Mouse (Mus musculus) intestine, embryonic 15.5 days (tissue): ENCODE results near the gene Gas2l1. TPM values are rescaled to one million over a fixed set of nuclear protein-coding genes. Genes with fewer than 3 reads are reported as not detected.

ENCODE experiments used
- ATAC-seq: fragments of 200-750 bp; cut with Nextera tagmentation; 2 replicates; pipeline ENCODE4 v1.8.0; 2017; ENCODE audit warnings: moderate TSS enrichment, moderate library complexity
- H3K27ac ChIP-seq: fragments of 300-500 bp; sonication (generic); 2 replicates; pipeline ENCODE4 v1.5.1; 2015; ENCODE audit warnings: mild to moderate bottlenecking, inconsistent platforms
- H3K27me3 ChIP-seq: fragments of 300-500 bp; sonication (generic); replicated peaks from 2 replicates; pipeline ENCODE4 v1.6.1; 2015; ENCODE audit warnings: inconsistent platforms
- H3K36me3 ChIP-seq: fragments of 300-500 bp; sonication (generic); 2 replicates; pipeline ENCODE4 v1.6.1; 2015; ENCODE audit warnings: inconsistent platforms
- H3K4me1 ChIP-seq: fragments of 300-500 bp; sonication (generic); replicated peaks from 2 replicates; pipeline ENCODE4 v1.6.1; 2015; ENCODE audit warnings: inconsistent platforms
- H3K4me2 ChIP-seq: fragments of 300-500 bp; sonication (generic); replicated peaks from 2 replicates; pipeline ENCODE4 v1.6.1; 2015; ENCODE audit warnings: mild to moderate bottlenecking, inconsistent platforms
- H3K4me3 ChIP-seq: fragments of 300-500 bp; sonication (generic); replicated peaks from 2 replicates; pipeline ENCODE4 v1.5.1; 2015; ENCODE audit warnings: inconsistent platforms
- H3K9ac ChIP-seq: fragments of 300-500 bp; sonication (generic); 2 replicates; pipeline ENCODE4 v1.6.1; 2015; ENCODE audit warnings: inconsistent platforms
- H3K9me3 ChIP-seq: fragments of 300-500 bp; sonication (generic); 2 replicates; pipeline ENCODE4 v1.6.1; 2016; ENCODE audit warnings: inconsistent platforms
- WGBS: fragments of 180-500 bp; shearing (Covaris S2); methylation state at CpG from one replicate; pipeline ENCODE4 v1.1.7; 2015; 5-methylcytosine and 5-hydroxymethylcytosine counted together
- polyA plus RNA-seq: library from polyadenylated mRNA; unstranded; fragments of >200 nt; fragmentation: Nextera tagmentation; extraction: Ambion mirVana; gene quantifications from 2 replicates; pipeline ENCODE4 v1.2.1, GENCODE M21; 2015

Gene Gas2l1
- polyA plus RNA-seq, 1 experiment from 2014 or later, result 28.2 TPM

DNA sequence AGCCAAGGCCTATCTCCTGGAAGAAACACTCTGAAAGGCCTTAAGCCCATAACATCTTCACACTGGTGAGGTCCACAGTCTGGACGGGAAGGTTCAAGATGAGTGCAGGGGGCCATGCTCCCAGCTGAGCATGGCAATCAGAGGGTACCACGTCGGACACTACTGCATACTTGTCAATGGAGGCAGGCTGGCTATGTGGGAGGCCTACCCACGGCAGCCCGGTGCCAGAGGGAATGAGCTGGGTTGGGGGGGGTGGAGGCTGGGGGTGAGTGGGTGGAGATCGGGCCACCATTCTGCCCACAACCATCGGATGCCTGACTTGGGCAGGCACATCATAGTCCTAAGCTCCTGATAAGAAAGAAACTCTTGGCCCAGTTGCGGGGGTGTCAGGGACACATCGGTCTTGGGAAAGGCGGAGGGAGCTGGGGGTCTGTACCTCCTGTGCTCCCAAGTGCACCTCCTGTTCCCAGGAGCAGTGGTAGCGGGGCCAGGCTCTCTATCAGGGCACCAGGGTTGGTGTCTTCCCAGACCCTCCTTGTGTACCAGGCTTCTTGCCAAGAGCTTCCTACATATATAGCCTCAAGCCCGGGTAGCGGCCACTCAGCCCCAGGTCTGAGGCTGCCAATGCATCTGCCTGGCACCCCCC lies 2.1 kb downstream of the Gas2l1 start:
- Histone ChIP-seq H3K9ac (no peak overlapping the region), H3K27ac (no peak overlapping the region), H3K27me3 (peaks cover 41% of the 10 kb centered on the region), H3K9me3 (no peaks in the 10 kb centered on the region), H3K4me2 (peak overlapping the region; percentile 95; the same call in 1 of the 2 replicates), H3K4me1 (peaks cover 46% of the 10 kb centered on the region), H3K36me3 (peaks cover 2% of the 10 kb centered on the region; the same call in 1 of the 2 replicates), H3K4me3 (no peak overlapping the region)
- ATAC-seq, result no peak
- 74% methylated on average over 13 of the region's 13 CpGs for WGBS

DNA sequence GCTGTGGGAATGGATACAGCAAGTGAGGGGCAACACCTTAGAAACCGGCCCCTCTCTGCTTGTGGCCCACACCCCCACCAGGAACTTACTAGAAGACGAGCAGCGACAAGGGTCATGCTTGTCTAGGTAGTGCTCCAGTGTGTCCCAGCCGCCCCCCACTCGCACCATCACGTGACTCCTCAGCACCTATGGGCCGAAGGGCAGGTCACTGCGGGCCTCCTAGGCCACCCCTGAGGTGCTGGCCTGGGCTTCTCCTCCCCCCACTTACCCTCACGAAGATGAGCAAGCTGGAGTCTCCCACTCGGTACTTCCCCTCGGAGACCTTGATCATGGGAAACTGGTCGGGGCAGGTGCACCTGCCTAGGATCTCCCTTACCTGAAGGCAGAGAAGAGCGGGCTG lies 2.8 kb downstream of the Gas2l1 start:
- Histone ChIP-seq H3K27ac (0 out of 2 replicates have a peak overlapping the region, but pooled peaks have one; percentile 22), H3K4me2 (peak overlapping the region; percentile 88), H3K4me1 (peaks cover 51% of the 10 kb centered on the region), H3K4me3 (peak overlapping the region; percentile 38), H3K27me3 (peaks cover 48% of the 10 kb centered on the region), H3K36me3 (no peaks in the 10 kb centered on the region), H3K9ac (peak overlapping the region; percentile 24; the same call in 1 of the 2 replicates), H3K9me3 (no peaks in the 10 kb centered on the region)
- no peak; the same call in 1 of the 2 replicates for ATAC-seq
- 30% methylated on average over 13 of the region's 13 CpGs for WGBS

DNA sequence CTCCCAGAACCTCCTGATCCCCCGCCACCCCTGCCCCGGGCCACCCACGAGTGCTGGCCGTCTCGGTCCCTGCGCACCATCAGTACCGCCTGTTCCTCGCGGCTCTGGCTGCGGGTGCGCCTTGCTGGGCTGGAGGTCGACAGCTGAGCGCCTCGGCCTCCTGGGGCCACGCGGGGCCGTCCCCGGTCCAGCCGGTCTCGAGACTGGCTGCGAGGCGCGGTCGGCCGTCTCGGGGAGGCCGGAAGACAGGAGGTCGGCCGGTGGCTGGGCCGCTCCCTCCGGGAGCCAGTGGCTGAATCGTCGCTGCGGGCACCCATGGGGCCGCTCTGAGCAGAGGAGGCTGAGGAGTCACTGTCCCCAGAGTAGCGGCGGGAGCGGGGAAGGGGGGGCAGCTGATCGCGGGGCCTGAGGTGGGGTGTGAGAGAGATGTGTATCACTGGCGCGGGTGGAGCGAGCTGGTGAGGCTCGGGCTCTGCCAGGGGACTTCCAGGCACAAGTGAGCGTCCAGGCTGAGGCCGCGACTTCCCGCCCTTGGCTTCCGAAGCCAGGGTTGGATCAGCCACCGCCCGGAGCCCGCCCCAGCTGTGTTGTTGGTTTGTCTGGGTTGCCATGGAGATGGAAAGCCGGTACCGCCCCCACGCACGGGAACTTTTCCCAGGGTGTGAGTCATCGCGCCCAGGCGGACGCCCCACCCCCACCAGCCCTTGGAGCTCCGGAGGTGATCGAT lies 3.6 kb downstream of the Gas2l1 start:
- H3K27me3 ChIP-seq, result peaks cover 55% of the 10 kb centered on the region
- H3K27ac ChIP-seq, result 0 out of 2 replicates have a peak overlapping the region, but pooled peaks have one; percentile 14
- H3K9me3 ChIP-seq, result no peaks in the 10 kb centered on the region
- 5% methylated on average over 62 of the region's 62 CpGs for WGBS
- H3K9ac ChIP-seq, result peak overlapping the region; percentile 42
- ATAC-seq, result peak; percentile 75
- H3K4me1 ChIP-seq, result peaks cover 51% of the 10 kb centered on the region
- peak overlapping the region; percentile 38 for H3K4me3 ChIP-seq
- peak overlapping the region; percentile 88 for H3K4me2 ChIP-seq
- no peaks in the 10 kb centered on the region for H3K36me3 ChIP-seq

- no peak overlapping the region; the same call in 1 of the 2 replicates for H3K9ac ChIP-seq
- WGBS, result 69% methylated on average over 28 of the region's 28 CpGs
- H3K36me3 ChIP-seq, result no peaks in the 10 kb centered on the region
- peak overlapping the region; percentile 88 for H3K4me2 ChIP-seq
- H3K27ac ChIP-seq, result no peak overlapping the region
- H3K9me3 ChIP-seq, result no peaks in the 10 kb centered on the region
- no peak for ATAC-seq
- peaks cover 57% of the 10 kb centered on the region for H3K4me1 ChIP-seq
- peaks cover 62% of the 10 kb centered on the region for H3K27me3 ChIP-seq
- peak overlapping the region; percentile 38 for H3K4me3 ChIP-seq
These were observed 4.2 kb downstream of the Gas2l1 start for GRCm38 (mm10) chr11:5060756-5061412.

DNA sequence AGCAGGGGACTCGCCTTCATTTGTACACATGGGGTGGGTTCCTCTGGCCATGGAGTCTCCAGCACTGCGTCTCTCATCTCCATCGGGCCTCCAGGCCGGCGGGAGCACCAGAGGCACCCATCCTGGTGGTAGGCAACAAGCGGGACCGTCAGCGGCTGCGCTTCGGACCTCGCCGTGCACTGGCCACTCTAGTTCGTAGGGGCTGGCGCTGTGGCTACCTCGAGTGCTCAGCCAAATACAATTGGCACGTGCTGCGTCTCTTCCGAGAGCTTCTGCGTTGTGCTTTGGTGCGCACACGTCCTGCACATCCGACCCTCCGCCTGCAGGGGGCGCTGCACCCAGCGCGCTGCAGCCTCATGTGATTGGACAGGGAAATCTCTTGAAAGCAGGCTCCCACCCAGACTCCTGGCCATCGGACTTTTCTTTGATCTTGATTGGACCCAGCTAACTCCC lies 5.4 kb downstream of the Gas2l1 start:
- no peaks in the 10 kb centered on the region for H3K9me3 ChIP-seq
- no peak overlapping the region for H3K9ac ChIP-seq
- ATAC-seq, result no peak
- H3K4me3 ChIP-seq, result no peak overlapping the region
- H3K36me3 ChIP-seq, result no peaks in the 10 kb centered on the region
- H3K4me2 ChIP-seq, result no peak overlapping the region
- WGBS, result 22% methylated on average over 27 of the region's 27 CpGs
- no peak overlapping the region for H3K27ac ChIP-seq
- peaks cover 66% of the 10 kb centered on the region for H3K27me3 ChIP-seq
- peaks cover 57% of the 10 kb centered on the region for H3K4me1 ChIP-seq

- Histone ChIP-seq H3K4me2 (no peak overlapping the region), H3K27me3 (peaks cover 66% of the 10 kb centered on the region), H3K4me1 (peaks cover 52% of the 10 kb centered on the region)
These were observed 5.9 kb downstream of the Gas2l1 start for GRCm38 (mm10) chr11:5059230-5059629.

GRCm38 (mm10) chr11:5058783-5059182 lies 6.3 kb downstream of the Gas2l1 start:
- ATAC-seq, result no peak
- Histone ChIP-seq H3K27me3 (peaks cover 66% of the 10 kb centered on the region), H3K4me3 (no peak overlapping the region), H3K9me3 (no peaks in the 10 kb centered on the region), H3K27ac (no peak overlapping the region), H3K9ac (no peak overlapping the region), H3K4me1 (peaks cover 47% of the 10 kb centered on the region), H3K36me3 (no peaks in the 10 kb centered on the region), H3K4me2 (no peak overlapping the region)
- 34% methylated on average over 9 of the region's 9 CpGs for WGBS

More at GRCm38 (mm10) chr11:5059230-5059629, 5.9 kb downstream of the Gas2l1 start:
- Histone ChIP-seq H3K27ac (no peak overlapping the region), H3K9me3 (no peaks in the 10 kb centered on the region), H3K9ac (no peak overlapping the region), H3K36me3 (no peaks in the 10 kb centered on the region), H3K4me3 (no peak overlapping the region)
- no peak for ATAC-seq
- WGBS, result 30% methylated on average over 14 of the region's 14 CpGs

DNA sequence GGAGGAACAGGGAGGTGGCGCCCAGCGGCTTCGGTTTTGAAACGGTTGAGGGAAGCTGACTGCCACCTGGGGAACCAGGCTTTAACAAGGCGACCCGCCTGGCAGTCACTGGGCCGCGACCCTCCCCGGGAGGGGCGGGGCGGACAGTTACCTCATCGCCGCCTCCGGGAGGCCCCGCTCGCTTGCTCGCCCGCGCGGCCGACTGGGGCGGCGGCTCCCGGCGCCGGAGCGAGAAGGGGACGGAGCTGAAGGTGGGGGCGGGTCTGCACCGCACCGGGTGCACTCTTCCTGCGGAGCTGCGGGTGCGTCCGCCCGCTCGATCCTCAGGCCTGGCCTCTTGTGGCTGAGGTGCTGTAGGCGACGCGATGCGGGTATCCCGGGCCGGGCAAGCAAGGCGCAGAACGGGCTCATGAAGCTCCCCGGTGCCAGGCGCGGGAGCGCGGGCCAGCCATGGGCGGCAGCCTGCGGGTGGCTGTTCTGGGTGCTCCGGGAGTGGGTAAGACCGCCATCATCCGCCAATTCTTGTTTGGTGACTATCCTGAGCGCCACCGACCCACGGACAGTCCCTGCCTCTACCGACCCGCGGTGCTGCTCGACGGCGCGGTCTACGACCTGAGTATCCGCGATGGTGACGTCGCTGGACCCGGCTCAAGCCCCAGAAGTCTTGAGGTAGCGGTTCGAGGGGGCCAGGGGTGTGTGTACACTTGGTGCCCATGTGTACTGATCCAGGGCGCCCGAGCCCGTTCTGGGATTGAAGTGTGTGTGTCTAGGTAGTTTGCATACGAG lies 7.1 kb downstream of the Gas2l1 start, which contains the start of gene Rasl10a:
TSS of gene Rasl10a (plus strand) at position 273 of the 786 bp plus-strand sequence.
- H3K9ac ChIP-seq, result peak within 1 kb of the TSS; percentile 54
- H3K27me3 ChIP-seq, result peaks cover 66% of the 10 kb centered on the region
- 1% methylated on average over 77 of the region's 77 CpGs for whole genome bisulfite sequencing
- no peak for ATAC-seq
- H3K4me1 ChIP-seq, result peaks cover 44% of the 10 kb centered on the region
- peak within 1 kb of the TSS; percentile 99 for H3K4me2 ChIP-seq
- no peaks in the 10 kb centered on the region for H3K9me3 ChIP-seq
- H3K36me3 ChIP-seq, result no peaks in the 10 kb centered on the region
- H3K4me3 ChIP-seq, result peak within 1 kb of the TSS; percentile 50
- no peak within 1 kb of the TSS for H3K27ac ChIP-seq

DNA sequence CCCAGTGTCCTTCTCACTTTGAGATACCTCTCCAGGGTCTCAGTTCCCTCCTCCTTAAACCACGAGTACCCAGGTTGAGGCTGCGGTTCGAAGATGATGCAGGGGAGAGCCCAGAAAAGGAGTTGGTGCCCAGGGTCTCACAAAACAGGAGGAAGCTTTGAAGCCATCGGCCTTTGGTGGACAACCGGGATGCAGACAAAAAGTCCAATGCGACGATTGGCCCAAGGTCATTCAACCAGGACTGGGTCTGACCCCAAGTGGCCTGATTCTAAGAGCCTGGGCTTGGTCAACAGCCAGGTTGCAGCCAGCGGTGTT lies 7.6 kb downstream of the Gas2l1 start:
- Histone ChIP-seq H3K9ac (peak overlapping the region; percentile 54; the same call in 1 of the 2 replicates), H3K27me3 (peaks cover 65% of the 10 kb centered on the region), H3K36me3 (no peaks in the 10 kb centered on the region), H3K4me3 (peak overlapping the region; percentile 50), H3K9me3 (no peaks in the 10 kb centered on the region), H3K27ac (no peak overlapping the region), H3K4me2 (peak overlapping the region; percentile 99), H3K4me1 (peaks cover 39% of the 10 kb centered on the region)
- WGBS, result 24% methylated on average over 8 of the region's 8 CpGs
- ATAC-seq, result no peak

DNA sequence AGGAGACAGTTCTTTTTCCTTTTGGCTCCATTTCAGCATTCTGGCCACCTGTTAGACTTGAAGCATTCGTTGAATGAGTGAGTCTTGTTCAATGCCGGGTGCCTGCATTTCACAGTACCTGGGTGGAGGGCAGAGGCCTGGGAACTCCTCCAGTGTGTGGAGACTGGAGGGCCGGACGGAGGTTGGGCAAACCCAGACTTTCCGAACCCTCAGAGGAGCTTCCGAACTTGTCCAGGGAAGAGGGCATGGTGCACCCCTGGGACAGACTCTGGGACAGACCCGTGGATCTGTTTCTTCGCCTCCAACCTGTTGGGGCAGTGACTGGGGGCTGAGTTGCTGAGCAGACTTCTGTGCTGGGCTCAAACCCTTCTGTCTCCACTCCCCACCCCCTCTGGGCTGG lies 8.1 kb downstream of the Gas2l1 start:
- H3K27me3 ChIP-seq, result peaks cover 61% of the 10 kb centered on the region
- no peak overlapping the region for H3K4me2 ChIP-seq
- no peaks in the 10 kb centered on the region for H3K36me3 ChIP-seq
- no peak overlapping the region for H3K27ac ChIP-seq
- H3K4me1 ChIP-seq, result peaks cover 34% of the 10 kb centered on the region
- no peaks in the 10 kb centered on the region for H3K9me3 ChIP-seq
- no peak overlapping the region for H3K4me3 ChIP-seq
- no peak for ATAC-seq
- WGBS, result 67% methylated on average over 8 of the region's 8 CpGs
- H3K9ac ChIP-seq, result no peak overlapping the region

GRCm38 (mm10) chr11:5055945-5056938 lies 8.9 kb downstream of the Gas2l1 start:
- ATAC-seq, result no peak
- WGBS, result 54% methylated on average over 23 of the region's 23 CpGs
- Histone ChIP-seq H3K36me3 (no peaks in the 10 kb centered on the region), H3K27ac (no peak overlapping the region), H3K4me3 (no peak overlapping the region), H3K27me3 (peaks cover 55% of the 10 kb centered on the region), H3K4me2 (no peak overlapping the region), H3K9ac (no peak overlapping the region), H3K4me1 (peaks cover 26% of the 10 kb centered on the region), H3K9me3 (no peaks in the 10 kb centered on the region)
